Mouse (Mus musculus): ENCODE measurements around the gene Zfp335. TPM values are rescaled to one million over a fixed set of nuclear protein-coding genes. Genes with fewer than 3 reads are reported as not detected.
"Not testable (repeated sequence)": the region's sequence is repeated elsewhere in the genome, so short reads cannot be mapped to it uniquely, and the experiment has no call there.

Gene Zfp335
- total RNA-seq, 2 experiments from 2014 or later = 8.2 to 9.2 TPM

GRCm38 (mm10) chr2:164894048-164894447 lies 17.5 kb downstream of the Zfp335 start:
- no peak for DNase-seq

- no peak for DNase-seq
Measured at GRCm38 (mm10) chr2:164892696-164893216, 18.8 kb downstream of the Zfp335 start.

- peak; percentile 72 for DNase-seq
Measured at GRCm38 (mm10) chr2:164891908-164892695, 19.5 kb downstream of the Zfp335 start.

GRCm38 (mm10) chr2:164891056-164891834 lies 20.3 kb downstream of the Zfp335 start:
- no peak for DNase-seq

- no peak for DNase-seq
Measured at GRCm38 (mm10) chr2:164890411-164891049, 21.0 kb downstream of the Zfp335 start.

- DNase-seq = no peak
Measured at GRCm38 (mm10) chr2:164889960-164890359, 21.6 kb downstream of the Zfp335 start.

- no peak for DNase-seq
Measured at GRCm38 (mm10) chr2:164888996-164889395, 22.6 kb downstream of the Zfp335 start.

- no peak for DNase-seq
Measured at GRCm38 (mm10) chr2:164886617-164887016, 24.9 kb downstream of the Zfp335 start.

- no peak for DNase-seq
Measured at GRCm38 (mm10) chr2:164885788-164886187, 25.8 kb downstream of the Zfp335 start.

- no peak for DNase-seq
Measured at GRCm38 (mm10) chr2:164882619-164883018, 28.9 kb downstream of the Zfp335 start.

GRCm38 (mm10) chr2:164879568-164880277 lies 31.8 kb downstream of the Zfp335 start:
- peak; percentile 95 for DNase-seq

- peak; percentile 89 for DNase-seq
Measured at GRCm38 (mm10) chr2:164879228-164879567, 32.4 kb downstream of the Zfp335 start, which contains the start of gene Pcif1. Gene Pcif1, plus strand, starts transcription at chr2:164879304.

GRCm38 (mm10) chr2:164878509-164879227 lies 32.9 kb downstream of the Zfp335 start:
- DNase-seq = peak; percentile 76

GRCm38 (mm10) chr2:164877376-164878215 lies 34.0 kb downstream of the Zfp335 start:
- DNase-seq = not testable (repeated sequence)

GRCm38 (mm10) chr2:164875648-164876047 lies 35.9 kb downstream of the Zfp335 start:
- DNase-seq = not testable (repeated sequence)

GRCm38 (mm10) chr2:164874239-164874769 lies 37.3 kb downstream of the Zfp335 start:
- no peak for DNase-seq

- no peak for DNase-seq
Measured at GRCm38 (mm10) chr2:164873621-164874020, 37.9 kb downstream of the Zfp335 start.

GRCm38 (mm10) chr2:164871602-164872303 lies 39.8 kb downstream of the Zfp335 start:
- DNase-seq = no peak

- DNase-seq = no peak
Measured at GRCm38 (mm10) chr2:164868491-164868890, 43.1 kb downstream of the Zfp335 start.
